Mouse (Mus musculus) erythroid progenitor cell, adult 5-6 weeks (primary cell): ENCODE measurements around the gene Gtf3c5. TPM values are rescaled to one million over a fixed set of nuclear protein-coding genes. Genes with fewer than 3 reads are reported as not detected.
A peak's percentile ranks its signal among the peaks of the same experiment; 100 is the strongest.

Experiments
- ATAC-seq: replicated peaks from 2 replicates; pipeline ENCODE4 v1.8.0; 2016; ENCODE audit warnings: moderate number of reproducible peaks, mild to moderate bottlenecking, moderate TSS enrichment, inconsistent platforms; ENCODE audit not compliant: poor library complexity, low FRiP score, severe bottlenecking
- total RNA-seq, 2 experiments: library from RNA; stranded (forward) in 1 of 2; stranded (reverse) in 1 of 2; fragments of 150-400 nt in 1 of 2; fragments of 186-747, 209-891 nt in 1 of 2; gene quantifications; 2 replicates each; pipeline versions ENCODE4 v1.2.3 to v1.2.4; 2015 to 2017; ENCODE audit warnings: low replicate concordance in 2 of 2

The Gtf3c5 gene
- total RNA-seq, 2 experiments from 2014 or later = 11.0 to 17.2 TPM

GRCm38 (mm10) chr2:28610716-28611406 is 27.3 kb upstream of the Gtf3c5 start:
- ATAC-seq = no peak

- no peak for ATAC-seq
Observed at GRCm38 (mm10) chr2:28609851-28610250, 26.3 kb upstream of the Gtf3c5 start.

- peak; percentile 72 for ATAC-seq
Observed at GRCm38 (mm10) chr2:28607341-28608165, 24.0 kb upstream of the Gtf3c5 start.

GRCm38 (mm10) chr2:28606601-28607340 is 23.2 kb upstream of the Gtf3c5 start:
- peak; percentile 43; the same call in 1 of the 2 replicates for ATAC-seq

GRCm38 (mm10) chr2:28605789-28606541 is 22.4 kb upstream of the Gtf3c5 start:
- no peak for ATAC-seq

- no peak for ATAC-seq
Observed at GRCm38 (mm10) chr2:28603542-28603941, 20.0 kb upstream of the Gtf3c5 start.

- ATAC-seq = peak; percentile 85
Observed at GRCm38 (mm10) chr2:28601720-28602590, 18.4 kb upstream of the Gtf3c5 start.

- ATAC-seq = no peak
Observed at GRCm38 (mm10) chr2:28599569-28599900, 16.0 kb upstream of the Gtf3c5 start.

- no peak for ATAC-seq
Observed at GRCm38 (mm10) chr2:28598692-28599568, 15.4 kb upstream of the Gtf3c5 start.

- ATAC-seq = peak; percentile 16
Observed at GRCm38 (mm10) chr2:28597733-28598547, 14.4 kb upstream of the Gtf3c5 start.

GRCm38 (mm10) chr2:28596998-28597397 is 13.4 kb upstream of the Gtf3c5 start:
- ATAC-seq = no peak

GRCm38 (mm10) chr2:28596021-28596420 is 12.5 kb upstream of the Gtf3c5 start:
- ATAC-seq = peak; percentile 64

GRCm38 (mm10) chr2:28592809-28593208 is 9.3 kb upstream of the Gtf3c5 start:
- ATAC-seq = peak; percentile 80

- ATAC-seq = no peak
Observed at GRCm38 (mm10) chr2:28591479-28591878, 7.9 kb upstream of the Gtf3c5 start.

- no peak for ATAC-seq
Observed at GRCm38 (mm10) chr2:28588574-28588973, 5.0 kb upstream of the Gtf3c5 start.

GRCm38 (mm10) chr2:28585730-28586129 is 2.2 kb upstream of the Gtf3c5 start:
- ATAC-seq = no peak

- peak; percentile 73 for ATAC-seq
Observed at GRCm38 (mm10) chr2:28585043-28585571, 1.6 kb upstream of the Gtf3c5 start.
